In the genomic region with DNA sequence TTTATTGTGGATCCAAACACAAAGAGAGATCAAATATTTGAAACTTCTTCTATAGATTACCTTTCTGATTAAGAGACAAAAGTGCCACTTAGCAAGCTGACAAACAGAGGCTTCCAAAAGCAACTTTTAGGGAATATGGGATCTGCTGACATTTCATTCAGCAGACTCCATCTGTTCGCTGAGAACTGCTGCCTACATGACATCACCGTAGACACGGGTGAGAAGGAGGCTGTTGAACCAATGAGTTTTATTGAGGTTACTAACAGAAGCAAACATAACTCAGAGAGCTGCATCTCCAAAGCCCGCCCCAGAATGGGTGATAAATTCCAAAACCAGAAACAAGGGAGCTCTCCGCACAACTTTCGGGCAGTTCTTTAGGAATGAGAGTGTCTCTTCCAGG, we compare ENCODE assay signal across 25 mouse cellular contexts.
DNase-seq lines count a peak whose midpoint lies in the region; ATAC-seq lines count a peak whose summit lies in the region.
"Had no signal": no experiment of that assay in that cellular context is flagged by ENCODE, and none has a peak within 500 bp of the region (broad histone marks: within the 10 kb centered on the region; RNA-seq: fewer than 3 reads in every experiment).

No protein-coding gene starts in this region.

- DNase-seq in left cerebral cortex, adult 18-20 months (ENCODE audit: low spot score in 2 of 2), result peak; percentile 2 to 8
- DNase-seq in left cerebral cortex, adult 11 months (ENCODE audit: low spot score), result no peak
- peak; percentile 1 for DNase-seq in R1 (ENCODE audit: low read depth, low spot score)
- peak; percentile 48 to 56 for DNase-seq in layer of hippocampus, adult 18-20 months (ENCODE audit: low spot score in 2 of 2)
- peak; percentile 12 to 49 for DNase-seq in layer of hippocampus, postnatal 14 days (ENCODE audit: low spot score in 2 of 2)
- DNase-seq in hindbrain, embryonic 14.5 days (ENCODE audit: low spot score), result no peak
- no peak for DNase-seq in kidney, postnatal 10 days
- DNase-seq: adrenal gland, adult 2 months; cerebellum, adult 11-12 months; cerebellum, postnatal 14 days; gastrocnemius, postnatal 25 days; heart, adult 18-20 months; heart, postnatal 14 days; kidney, postnatal 36 days; liver, embryonic 13.5 days; lung, adult 2 months; thymus, adult 2 months had no signal

- H3K9ac ChIP-seq in hindbrain, embryonic 14.5 days, result no peak overlapping the region
- H3K9ac ChIP-seq: forebrain, embryonic 12.5 days; heart, embryonic 13.5 days; liver, embryonic 13.5 days; midbrain, embryonic 12.5 days; stomach, embryonic 15.5 days had no signal

- H3K27ac ChIP-seq in hindbrain, embryonic 14.5 days, result no peak overlapping the region
- H3K27ac ChIP-seq: forebrain, embryonic 12.5 days; heart, embryonic 13.5 days; liver, embryonic 13.5 days; midbrain, embryonic 12.5 days; stomach, embryonic 15.5 days had no signal

- H3K4me1 ChIP-seq in hindbrain, embryonic 14.5 days (replicated peaks; ENCODE audit: control insufficient read depth, insufficient read depth, low read length), result no peaks in the 10 kb centered on the region
- H3K4me1 ChIP-seq: forebrain, embryonic 12.5 days; heart, embryonic 13.5 days; liver, embryonic 13.5 days; midbrain, embryonic 12.5 days; stomach, embryonic 15.5 days had no signal

- 88% methylated on average over 6 of the region's 6 CpGs for WGBS in hindbrain, embryonic 14.5 days

- no peaks in the 10 kb centered on the region for H3K36me3 ChIP-seq in hindbrain, embryonic 14.5 days (replicated peaks; ENCODE audit: control insufficient read depth, insufficient read depth)
- H3K36me3 ChIP-seq: forebrain, embryonic 12.5 days; G1E; heart, embryonic 13.5 days; liver, embryonic 13.5 days; midbrain, embryonic 12.5 days; stomach, embryonic 15.5 days had no signal

- no peak overlapping the region for H3K4me2 ChIP-seq in hindbrain, embryonic 14.5 days (replicated peaks)
- H3K4me2 ChIP-seq: forebrain, embryonic 12.5 days; heart, embryonic 13.5 days; liver, embryonic 13.5 days; midbrain, embryonic 12.5 days; stomach, embryonic 15.5 days had no signal

- H3K9me3 ChIP-seq in hindbrain, embryonic 14.5 days (ENCODE audit: control insufficient read depth, low read length), result no peaks in the 10 kb centered on the region
- H3K9me3 ChIP-seq: forebrain, embryonic 12.5 days; G1E; heart, embryonic 13.5 days; liver, embryonic 13.5 days; midbrain, embryonic 12.5 days; stomach, embryonic 15.5 days had no signal

- H3K4me3 ChIP-seq in hindbrain, embryonic 14.5 days (replicated peaks; ENCODE audit: low read length), result no peak overlapping the region
- H3K4me3 ChIP-seq: forebrain, embryonic 12.5 days; heart, embryonic 13.5 days; liver, embryonic 13.5 days; midbrain, embryonic 12.5 days; stomach, embryonic 15.5 days had no signal

- no peaks in the 10 kb centered on the region for H3K27me3 ChIP-seq in hindbrain, embryonic 14.5 days (ENCODE audit: control insufficient read depth, insufficient read depth, low read length)
- H3K27me3 ChIP-seq: CH12.LX; forebrain, embryonic 12.5 days; heart, embryonic 13.5 days; liver, embryonic 13.5 days; midbrain, embryonic 12.5 days; Patski; stomach, embryonic 15.5 days had no signal

- no peak for ATAC-seq in hindbrain, embryonic 14.5 days (ENCODE audit: low FRiP score)
- ATAC-seq: intestine, postnatal 0 days; Patski had no signal

Comparison
In these comparisons a context has a peak if more than half of its experiments do, and no peak if none do; other contexts are left out.
1. DNase-seq: peak in left cerebral cortex, adult 18-20 months (2 of 2), R1 (single experiment), layer of hippocampus, adult 18-20 months (2 of 2) and layer of hippocampus, postnatal 14 days (2 of 2); none in left cerebral cortex, adult 11 months (single experiment), hindbrain, embryonic 14.5 days (single experiment) and kidney, postnatal 10 days (single experiment).